Mouse (Mus musculus) hindbrain, embryonic 14.5 days (tissue): ENCODE data around the gene Acot8. TPM values are rescaled to one million over a fixed set of nuclear protein-coding genes. Genes with fewer than 3 reads are reported as not detected.

ENCODE experiments used
- ATAC-seq: fragments of 200-750 bp; cut with Nextera tagmentation; 2 replicates; pipeline ENCODE4 v1.8.0; 2017; ENCODE audit warnings: moderate number of reproducible peaks, mild to moderate bottlenecking, moderate TSS enrichment, moderate library complexity; ENCODE audit not compliant: low FRiP score
- DNase-seq: peaks from one replicate; pipeline ENCODE4 v3.0.0-alpha.2; 2015; ENCODE audit warnings: low spot score
- H3K27ac ChIP-seq: fragments of 300-500 bp; sonication (generic); 2 replicates; pipeline ENCODE4 v1.5.1; 2014; ENCODE audit warnings: mild to moderate bottlenecking, moderate library complexity
- H3K27me3 ChIP-seq: fragments of 300-500 bp; sonication (generic); 2 replicates; pipeline ENCODE4 v1.6.1; 2014; ENCODE audit warnings: mild to moderate bottlenecking, low read length, mixed read lengths; ENCODE audit not compliant: control insufficient read depth, insufficient read depth
- H3K36me3 ChIP-seq: fragments of 300-500 bp; sonication (generic); replicated peaks from 2 replicates; pipeline ENCODE4 v1.6.1; 2014; ENCODE audit not compliant: control insufficient read depth, insufficient read depth
- H3K4me1 ChIP-seq: fragments of 300-500 bp; sonication (generic); replicated peaks from 2 replicates; pipeline ENCODE4 v1.6.1; 2014; ENCODE audit warnings: antibody characterized with exemption, low read length, mixed read lengths; ENCODE audit not compliant: control insufficient read depth, insufficient read depth
- H3K4me2 ChIP-seq: fragments of 300-500 bp; sonication (generic); replicated peaks from 2 replicates; pipeline ENCODE4 v1.6.1; 2014; ENCODE audit warnings: mild to moderate bottlenecking, moderate library complexity
- H3K4me3 ChIP-seq: fragments of 300-500 bp; sonication (generic); replicated peaks from 2 replicates; pipeline ENCODE4 v1.5.1; 2014; ENCODE audit warnings: mild to moderate bottlenecking, low read length
- H3K9ac ChIP-seq: fragments of 300-500 bp; sonication (generic); 2 replicates; pipeline ENCODE4 v1.6.1; 2014
- H3K9me3 ChIP-seq: fragments of 300-500 bp; sonication (generic); 2 replicates; pipeline ENCODE4 v1.6.1; 2016; ENCODE audit warnings: low read length; ENCODE audit not compliant: control insufficient read depth
- WGBS: fragments of 180-500 bp; shearing (Covaris S2); extraction: QIAGEN DNeasy Blood & Tissue Kit; methylation state at CpG from one replicate; pipeline ENCODE4 v1.1.7; 2014; 5-methylcytosine and 5-hydroxymethylcytosine counted together
- polyA plus RNA-seq: library from polyadenylated mRNA; unstranded; fragments of >200 nt; fragmentation: Nextera tagmentation; extraction: Ambion mirVana; gene quantifications from 2 replicates; pipeline ENCODE4 v1.2.1, GENCODE M21; 2014

Acot8 gene
- polyA plus RNA-seq, 1 experiment from 2014 or later, result 20.8 TPM

GRCm38 (mm10) chr2:164817703-164818102 is 13.0 kb upstream of the Acot8 start:
- 75% methylated on average over 5 of the region's 5 CpGs for WGBS
- H3K4me2 ChIP-seq, result no peak overlapping the region
- H3K9ac ChIP-seq, result no peak overlapping the region
- no peak overlapping the region for H3K27ac ChIP-seq
- no peak for ATAC-seq
- H3K27me3 ChIP-seq, result no peaks in the 10 kb centered on the region
- peaks cover 31% of the 10 kb centered on the region for H3K36me3 ChIP-seq
- no peak overlapping the region for H3K4me3 ChIP-seq
- H3K4me1 ChIP-seq, result peaks cover 5% of the 10 kb centered on the region; the same call in 1 of the 2 replicates
- no peak for DNase-seq
- H3K9me3 ChIP-seq, result no peaks in the 10 kb centered on the region

GRCm38 (mm10) chr2:164817206-164817605 is 12.5 kb upstream of the Acot8 start:
- Histone ChIP-seq H3K4me1 (peaks cover 2% of the 10 kb centered on the region; the same call in 1 of the 2 replicates), H3K36me3 (peaks cover 35% of the 10 kb centered on the region), H3K9ac (no peak overlapping the region), H3K4me2 (no peak overlapping the region), H3K27ac (no peak overlapping the region), H3K4me3 (no peak overlapping the region), H3K9me3 (no peaks in the 10 kb centered on the region), H3K27me3 (no peaks in the 10 kb centered on the region)
- no peak for ATAC-seq
- WGBS, result 82% methylated on average over 6 of the region's 6 CpGs
- DNase-seq, result no peak

- Histone ChIP-seq H3K4me2 (no peak overlapping the region), H3K9ac (no peak overlapping the region), H3K4me3 (no peak overlapping the region), H3K36me3 (peaks cover 23% of the 10 kb centered on the region), H3K27ac (no peak overlapping the region), H3K4me1 (no peaks in the 10 kb centered on the region), H3K27me3 (no peaks in the 10 kb centered on the region), H3K9me3 (no peaks in the 10 kb centered on the region)
- whole genome bisulfite sequencing, result 94% methylated on average over 8 of the region's 8 CpGs
- ATAC-seq (no peak), DNase-seq (no peak)
Measured at GRCm38 (mm10) chr2:164815821-164816220, 11.1 kb upstream of the Acot8 start.

- no peaks in the 10 kb centered on the region for H3K9me3 ChIP-seq
- H3K27ac ChIP-seq, result no peak overlapping the region
- no peak for ATAC-seq
- no peaks in the 10 kb centered on the region for H3K4me1 ChIP-seq
- H3K9ac ChIP-seq, result no peak overlapping the region
- H3K4me2 ChIP-seq, result no peak overlapping the region
- H3K27me3 ChIP-seq, result no peaks in the 10 kb centered on the region
- no peak for DNase-seq
- H3K36me3 ChIP-seq, result peaks cover 18% of the 10 kb centered on the region
- H3K4me3 ChIP-seq, result no peak overlapping the region
- 89% methylated on average over 5 of the region's 5 CpGs for WGBS
Measured at GRCm38 (mm10) chr2:164815348-164815747, 10.7 kb upstream of the Acot8 start.

GRCm38 (mm10) chr2:164813557-164813956 is 8.9 kb upstream of the Acot8 start:
- Histone ChIP-seq H3K27ac (no peak overlapping the region), H3K36me3 (peaks cover 24% of the 10 kb centered on the region), H3K27me3 (no peaks in the 10 kb centered on the region), H3K9me3 (no peaks in the 10 kb centered on the region), H3K4me2 (no peak overlapping the region), H3K9ac (no peak overlapping the region), H3K4me1 (no peaks in the 10 kb centered on the region), H3K4me3 (no peak overlapping the region)
- DNase-seq (no peak), ATAC-seq (no peak)
- 70% methylated on average over 2 of the region's 2 CpGs for WGBS

- peaks cover 21% of the 10 kb centered on the region; the same call in 1 of the 2 replicates for H3K4me1 ChIP-seq
- peak overlapping the region; percentile 64; the same call in 1 of the 2 replicates for H3K4me2 ChIP-seq
- no peak overlapping the region for H3K27ac ChIP-seq
- WGBS, result 84% methylated on average over 7 of the region's 7 CpGs
- H3K4me3 ChIP-seq, result no peak overlapping the region
- DNase-seq, result no peak
- H3K27me3 ChIP-seq, result no peaks in the 10 kb centered on the region
- ATAC-seq, result no peak
- no peaks in the 10 kb centered on the region for H3K9me3 ChIP-seq
- peaks cover 15% of the 10 kb centered on the region for H3K36me3 ChIP-seq
- no peak overlapping the region for H3K9ac ChIP-seq
Measured at GRCm38 (mm10) chr2:164806614-164807013, 1.9 kb upstream of the Acot8 start.

GRCm38 (mm10) chr2:164805332-164805718 is 643 bp upstream of the Acot8 start:
- Histone ChIP-seq H3K4me1 (peaks cover 21% of the 10 kb centered on the region; the same call in 1 of the 2 replicates), H3K9me3 (no peaks in the 10 kb centered on the region), H3K27ac (peak overlapping the region; percentile 83), H3K9ac (peak overlapping the region; percentile 73), H3K27me3 (no peaks in the 10 kb centered on the region), H3K4me3 (peak overlapping the region; percentile 67), H3K4me2 (peak overlapping the region; percentile 64), H3K36me3 (peaks cover 25% of the 10 kb centered on the region)
- ATAC-seq (peak; percentile 53; the same call in 1 of the 2 replicates), DNase-seq (no peak)
- WGBS, result 1% methylated on average over 21 of the region's 21 CpGs

- Histone ChIP-seq H3K4me3 (peak overlapping the region; percentile 67), H3K27ac (no peak overlapping the region)
- no peak for ATAC-seq
Measured at GRCm38 (mm10) chr2:164803921-164804313, 765 bp downstream of the Acot8 start.

GRCm38 (mm10) chr2:164803201-164803920 is 1.3 kb downstream of the Acot8 start:
- Histone ChIP-seq H3K4me2 (peak overlapping the region; percentile 64), H3K4me1 (peaks cover 21% of the 10 kb centered on the region; the same call in 1 of the 2 replicates), H3K4me3 (peak overlapping the region; percentile 67), H3K9me3 (no peaks in the 10 kb centered on the region), H3K9ac (peak overlapping the region; percentile 75), H3K36me3 (peaks cover 32% of the 10 kb centered on the region), H3K27me3 (no peaks in the 10 kb centered on the region), H3K27ac (no peak overlapping the region)
- no peak for DNase-seq
- WGBS, result 94% methylated on average over 16 of the region's 16 CpGs
- ATAC-seq, result no peak

More at GRCm38 (mm10) chr2:164803921-164804313, 765 bp downstream of the Acot8 start:
- H3K9ac ChIP-seq, result peak overlapping the region; percentile 75
- H3K9me3 ChIP-seq, result no peaks in the 10 kb centered on the region
- peaks cover 21% of the 10 kb centered on the region; the same call in 1 of the 2 replicates for H3K4me1 ChIP-seq
- DNase-seq, result no peak
- peak overlapping the region; percentile 64 for H3K4me2 ChIP-seq
- H3K27me3 ChIP-seq, result no peaks in the 10 kb centered on the region
- 67% methylated on average over 1 of the region's 1 CpGs for WGBS
- H3K36me3 ChIP-seq, result peaks cover 33% of the 10 kb centered on the region
